Comparison of ENCODE assay signal across 16 mouse cellular contexts in the genomic region with DNA sequence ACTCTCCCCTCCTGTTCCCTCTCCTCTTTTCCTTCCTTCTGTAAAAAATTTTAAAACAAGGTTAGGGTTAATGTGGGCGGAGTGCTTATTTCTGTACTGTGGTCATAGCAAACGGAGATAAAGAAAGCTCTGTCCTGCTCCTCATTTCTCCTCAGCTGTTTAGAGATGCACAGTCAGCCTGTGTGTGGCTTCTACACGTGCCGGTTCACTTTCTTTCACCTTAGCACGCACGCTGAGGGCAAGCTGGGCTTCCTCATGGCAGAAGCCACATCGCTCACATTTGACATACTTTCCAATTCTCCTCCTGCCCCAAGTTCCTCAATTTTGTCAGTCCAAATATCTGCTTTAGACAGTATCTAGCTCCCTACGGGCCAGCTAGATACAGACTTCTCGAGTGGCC.
DNase-seq lines count a peak whose midpoint lies in the region; ATAC-seq and TF ChIP-seq lines count a peak whose summit lies in the region.
"Had no signal": no experiment of that assay in that cellular context is flagged by ENCODE, and none has a peak within 500 bp of the region (broad histone marks: within the 10 kb centered on the region; RNA-seq: fewer than 3 reads in every experiment).

No protein-coding gene starts in this region.

- H3K4me3 ChIP-seq in heart, embryonic 12.5 days: no peak overlapping the region
- H3K4me3 ChIP-seq in liver, postnatal 0 days (ENCODE audit: low read depth, low read length): no peak overlapping the region
- no peak overlapping the region for H3K4me3 ChIP-seq in liver, embryonic 11.5 days (ENCODE audit: low read depth, low read length)
- H3K4me3 ChIP-seq in cortical plate, adult 2 months (ENCODE audit: insufficient read depth, low read length): no peak overlapping the region
- H3K4me3 ChIP-seq: forebrain, embryonic 15.5 days; limb, embryonic 12.5 days had no signal

- H3K36me3 ChIP-seq in heart, embryonic 12.5 days: no peaks in the 10 kb centered on the region
- peaks cover 6% of the 10 kb centered on the region for H3K36me3 ChIP-seq in liver, postnatal 0 days (replicated peaks; ENCODE audit: insufficient read depth, low read length)
- H3K36me3 ChIP-seq in liver, embryonic 11.5 days (ENCODE audit: control insufficient read depth, insufficient read depth, low read length): no peaks in the 10 kb centered on the region
- H3K36me3 ChIP-seq: forebrain, embryonic 15.5 days; limb, embryonic 12.5 days had no signal

- H3K4me1 ChIP-seq in heart, embryonic 12.5 days (replicated peaks): peaks cover 16% of the 10 kb centered on the region
- peaks cover 7% of the 10 kb centered on the region; the same call in 1 of the 2 replicates for H3K4me1 ChIP-seq in liver, postnatal 0 days (ENCODE audit: insufficient read depth)
- H3K4me1 ChIP-seq in liver, embryonic 11.5 days (replicated peaks; ENCODE audit: control insufficient read depth, insufficient read depth, low read length): no peaks in the 10 kb centered on the region
- peaks cover 18% of the 10 kb centered on the region for H3K4me1 ChIP-seq in cortical plate, adult 2 months (ENCODE audit: control insufficient read depth, insufficient read depth, low read length)

- 75% methylated on average over 9 of the region's 9 CpGs for WGBS in heart, embryonic 12.5 days
- 39% methylated on average over 9 of the region's 9 CpGs for WGBS in liver, postnatal 0 days (ENCODE audit: insufficient replicate concordance)
- 56% methylated on average over 9 of the region's 9 CpGs for whole genome bisulfite sequencing in liver, embryonic 11.5 days

- no peak for TF ChIP-seq EP300 in liver, postnatal 0 days (IDR thresholded peaks at IDR 0.05; ENCODE audit: low read depth)

- no peak overlapping the region for H3K27ac ChIP-seq in heart, embryonic 12.5 days (ENCODE audit: poor library complexity, severe bottlenecking)
- no peak overlapping the region for H3K27ac ChIP-seq in liver, postnatal 0 days (ENCODE audit: low read depth)
- no peak overlapping the region for H3K27ac ChIP-seq in liver, embryonic 11.5 days (ENCODE audit: low read depth, low read length)
- H3K27ac ChIP-seq in cortical plate, adult 2 months (ENCODE audit: insufficient read depth, low read length): peak overlapping the region; percentile 70
- H3K27ac ChIP-seq: forebrain, embryonic 15.5 days; limb, embryonic 12.5 days had no signal

- no peak for ATAC-seq in heart, embryonic 12.5 days (ENCODE audit: insufficient number of reproducible peaks, low FRiP score)
- 0 out of 2 replicates have a peak, but pooled peaks have one; percentile 15 for ATAC-seq in liver, postnatal 0 days
- ATAC-seq in liver, embryonic 11.5 days (replicated peaks; ENCODE audit: low FRiP score): no peak
- ATAC-seq in erythroblast, adult 5-6 weeks (replicated peaks; ENCODE audit: low FRiP score, poor library complexity, severe bottlenecking): no peak
- ATAC-seq: forebrain, embryonic 15.5 days had no signal

- DNase-seq in heart, adult 11 months: peak; percentile 95
- no peak for DNase-seq in liver, postnatal 0 days
- no peak for DNase-seq in liver, embryonic 11.5 days (ENCODE audit: low spot score)
- DNase-seq in naive thymus-derived CD4-positive, alpha-beta T cell, adult 2 months (ENCODE audit: low read depth): peak; percentile 2
- no peak for DNase-seq in kidney, adult 8-10 months
- DNase-seq: adrenal gland, postnatal 10 days; cerebellum, adult 9-11 months; heart, postnatal 4 days; lung, embryonic 14.5 days; thymus, postnatal 4 days had no signal

- no peak for TF ChIP-seq CTCF in liver, postnatal 0 days (IDR thresholded peaks at IDR 0.05; ENCODE audit: low read depth)
- no peak for TF ChIP-seq CTCF in cortical plate, adult 2 months (IDR thresholded peaks at IDR 0.05; ENCODE audit: extremely low read depth, insufficient read depth, low read length)

- no peaks in the 10 kb centered on the region for H3K9me3 ChIP-seq in heart, embryonic 12.5 days (replicated peaks)
- H3K9me3 ChIP-seq in liver, postnatal 0 days (ENCODE audit: low read length): no peaks in the 10 kb centered on the region
- H3K9me3 ChIP-seq in liver, embryonic 11.5 days (ENCODE audit: control insufficient read depth, low read length): no peaks in the 10 kb centered on the region
- H3K9me3 ChIP-seq: forebrain, embryonic 15.5 days; limb, embryonic 12.5 days had no signal

- no peak for TF ChIP-seq POLR2A in cortical plate, adult 2 months (IDR thresholded peaks at IDR 0.05; ENCODE audit: extremely low read depth, insufficient read depth, low read length)

- no peak overlapping the region for H3K9ac ChIP-seq in heart, embryonic 12.5 days
- H3K9ac ChIP-seq in liver, postnatal 0 days (replicated peaks): no peak overlapping the region
- no peak overlapping the region for H3K9ac ChIP-seq in liver, embryonic 11.5 days (ENCODE audit: low read depth, low read length)
- H3K9ac ChIP-seq: forebrain, embryonic 15.5 days; limb, embryonic 12.5 days; lung, embryonic 14.5 days had no signal

- no peak overlapping the region for H3K4me2 ChIP-seq in heart, embryonic 12.5 days
- H3K4me2 ChIP-seq in liver, postnatal 0 days (ENCODE audit: low read depth, low read length): no peak overlapping the region
- H3K4me2 ChIP-seq in liver, embryonic 11.5 days: no peak overlapping the region
- H3K4me2 ChIP-seq: forebrain, embryonic 15.5 days; limb, embryonic 12.5 days; lung, embryonic 14.5 days had no signal

- H3K27me3 ChIP-seq in heart, embryonic 12.5 days (replicated peaks): no peaks in the 10 kb centered on the region
- no peaks in the 10 kb centered on the region for H3K27me3 ChIP-seq in liver, postnatal 0 days (ENCODE audit: insufficient read depth, low read length)
- H3K27me3 ChIP-seq in liver, embryonic 11.5 days (replicated peaks; ENCODE audit: control insufficient read depth, insufficient read depth, low read length): no peaks in the 10 kb centered on the region
- H3K27me3 ChIP-seq: CH12.LX; forebrain, embryonic 15.5 days; limb, embryonic 12.5 days had no signal

Comparison
In these comparisons a context has a peak if more than half of its experiments do, and no peak if none do; other contexts are left out.
1. DNase-seq: peak in heart, adult 11 months (single experiment) and naive thymus-derived CD4-positive, alpha-beta T cell, adult 2 months (single experiment); none in liver, postnatal 0 days (single experiment), liver, embryonic 11.5 days (single experiment) and kidney, adult 8-10 months (0 of 2).